Mouse (Mus musculus) liver, embryonic 14.5 days (tissue): ENCODE results near the gene Lmod1.

ENCODE experiments used
- CTCF ChIP-seq: IDR thresholded peaks from 2 replicates; pipeline ENCODE4 v1.5.1; 2016; ENCODE audit warnings: antibody characterized with exemption, low read depth, control low read depth
- EP300 ChIP-seq: IDR thresholded peaks from 2 replicates; pipeline ENCODE4 v1.6.1; 2016; ENCODE audit warnings: antibody characterized with exemption, low read depth

DNA sequence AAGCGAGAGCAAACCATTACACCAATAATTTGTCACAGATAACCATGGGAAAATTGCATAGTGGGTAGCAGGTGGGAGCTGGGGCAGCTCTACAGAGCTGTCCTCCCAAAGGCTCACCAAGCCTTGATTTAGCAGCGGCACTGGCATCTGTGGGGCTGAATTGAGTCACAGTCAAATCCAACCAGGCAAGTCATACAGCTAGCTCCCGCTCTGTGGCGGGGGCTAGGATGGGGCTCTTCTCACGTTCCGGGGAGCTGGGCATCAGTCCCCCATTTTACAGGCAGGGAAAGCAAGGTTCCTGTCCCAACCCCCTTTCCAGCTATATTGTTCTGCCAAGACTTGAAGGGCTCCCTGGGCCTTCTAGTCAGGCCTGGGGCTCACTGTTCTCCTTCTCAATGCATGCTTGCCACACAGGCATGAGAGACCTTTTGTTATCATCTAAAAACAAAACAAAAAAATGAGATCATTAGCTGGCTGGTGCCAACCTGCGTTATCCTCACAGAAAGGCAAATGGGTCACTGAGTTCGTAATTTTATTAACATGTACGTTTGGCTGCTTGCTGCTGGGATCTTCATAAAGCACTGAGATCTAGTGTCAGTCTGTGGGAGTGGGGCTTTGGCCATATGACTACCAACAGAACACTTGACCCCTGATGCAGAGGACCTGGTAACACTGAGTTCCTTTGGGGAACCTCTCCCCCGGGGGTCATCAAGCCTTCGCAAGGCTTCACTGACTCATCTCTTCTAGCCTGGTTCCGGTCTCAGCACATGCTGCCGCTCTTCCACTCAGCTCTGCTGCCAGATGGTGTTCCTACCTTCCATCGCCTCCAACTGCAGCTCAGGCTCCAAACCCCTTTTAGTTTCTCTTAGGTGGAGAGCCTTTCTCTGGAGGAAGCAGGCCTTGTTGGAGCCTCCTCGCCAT is 55.7 kb downstream of the Lmod1 start:
- TF ChIP-seq CTCF, result no peak
- no peak for TF ChIP-seq EP300
